Mouse (Mus musculus): ENCODE data around the gene Ugt1a6b.
A peak's percentile ranks its signal among the peaks of the same experiment; 100 is the strongest.
"Not testable (repeated sequence)": the region's sequence is repeated elsewhere in the genome, so short reads cannot be mapped to it uniquely, and the experiment has no call there.

The Ugt1a6b gene

GRCm38 (mm10) chr1:88103019-88103418 lies at the start of gene Ugt1a6b:
Gene Ugt1a6b (plus strand): TSS chr1:88103252.
- DNase-seq (ENCODE audit: low read depth, low spot score): not testable (repeated sequence)

- no peak for DNase-seq (ENCODE audit: low read depth, low spot score)
Measured at GRCm38 (mm10) chr1:88055088-88055487, 48.0 kb upstream of the Ugt1a6b start, which contains the start of gene Ugt1a10. Gene Ugt1a10 (plus strand): TSS chr1:88055388.

- DNase-seq (ENCODE audit: low read depth, low spot score): not testable (repeated sequence)
Measured at GRCm38 (mm10) chr1:88066472-88067102, 36.5 kb upstream of the Ugt1a6b start.

- DNase-seq (ENCODE audit: low read depth, low spot score): no peak
Measured at GRCm38 (mm10) chr1:88070495-88070894, 32.6 kb upstream of the Ugt1a6b start, which contains the start of gene Ugt1a9. Gene Ugt1a9 (plus strand): TSS chr1:88070800.

- DNase-seq (ENCODE audit: low read depth, low spot score): no peak
Measured at GRCm38 (mm10) chr1:88070902-88071301, 32.1 kb upstream of the Ugt1a6b start.

GRCm38 (mm10) chr1:88074471-88074870 lies 28.6 kb upstream of the Ugt1a6b start:
- no peak for DNase-seq (ENCODE audit: low read depth, low spot score)

GRCm38 (mm10) chr1:88077128-88077527 lies 25.9 kb upstream of the Ugt1a6b start:
- no peak for DNase-seq (ENCODE audit: low read depth, low spot score)

- no peak for DNase-seq (ENCODE audit: low read depth, low spot score)
Measured at GRCm38 (mm10) chr1:88081670-88082069, 21.4 kb upstream of the Ugt1a6b start.

- no peak for DNase-seq (ENCODE audit: low read depth, low spot score)
Measured at GRCm38 (mm10) chr1:88086125-88086524, 16.9 kb upstream of the Ugt1a6b start.

GRCm38 (mm10) chr1:88087513-88087912 lies 15.5 kb upstream of the Ugt1a6b start, which contains the start of gene Ugt1a8:
Gene Ugt1a8 (plus strand): TSS chr1:88087813.
- no peak for DNase-seq (ENCODE audit: low read depth, low spot score)

- DNase-seq (ENCODE audit: low read depth, low spot score): no peak
Measured at GRCm38 (mm10) chr1:88092341-88092740, 10.7 kb upstream of the Ugt1a6b start.

GRCm38 (mm10) chr1:88094270-88094676 lies 8.8 kb upstream of the Ugt1a6b start:
- peak; percentile 19 for DNase-seq (ENCODE audit: low read depth, low spot score)

GRCm38 (mm10) chr1:88094941-88095492 lies 8.0 kb upstream of the Ugt1a6b start, which contains the start of gene Ugt1a7c:
Gene Ugt1a7c (plus strand): TSS chr1:88095062.
- peak; percentile 3 for DNase-seq (ENCODE audit: low read depth, low spot score)

- not testable (repeated sequence) for DNase-seq (ENCODE audit: low read depth, low spot score)
Measured at GRCm38 (mm10) chr1:88098546-88098945, 4.5 kb upstream of the Ugt1a6b start.

GRCm38 (mm10) chr1:88099691-88100090 lies 3.4 kb upstream of the Ugt1a6b start:
- DNase-seq (ENCODE audit: low read depth, low spot score): not testable (repeated sequence)

GRCm38 (mm10) chr1:88103697-88104468 lies 831 bp downstream of the Ugt1a6b start:
- DNase-seq (ENCODE audit: low read depth, low spot score): not testable (repeated sequence)

GRCm38 (mm10) chr1:88104667-88105430 lies 1.8 kb downstream of the Ugt1a6b start:
- no peak for DNase-seq (ENCODE audit: low read depth, low spot score)

- DNase-seq (ENCODE audit: low read depth, low spot score): no peak
Measured at GRCm38 (mm10) chr1:88105656-88106055, 2.6 kb downstream of the Ugt1a6b start.

- not testable (repeated sequence) for DNase-seq (ENCODE audit: low read depth, low spot score)
Measured at GRCm38 (mm10) chr1:88109027-88109557, 6.0 kb downstream of the Ugt1a6b start.

GRCm38 (mm10) chr1:88109604-88110003 lies 6.6 kb downstream of the Ugt1a6b start:
- DNase-seq (ENCODE audit: low read depth, low spot score): not testable (repeated sequence)

GRCm38 (mm10) chr1:88112769-88113168 lies 9.7 kb downstream of the Ugt1a6b start:
- not testable (repeated sequence) for DNase-seq (ENCODE audit: low read depth, low spot score)

Data from CD4-positive, CD25-positive, alpha-beta regulatory T cell, adult 2 months (primary cell).